Mouse (Mus musculus) macrophage (primary cell): Measurements from ENCODE around the gene Defa23. TPM values are rescaled to one million over a fixed set of nuclear protein-coding genes. Genes with fewer than 3 reads are reported as not detected.
"Not testable (repeated sequence)": the region's sequence is repeated elsewhere in the genome, so short reads cannot be mapped to it uniquely, and the experiment has no call there.

Experiments used
- H3K27ac ChIP-seq: fragments of 350-480 bp; formaldehyde crosslinking; 2 replicates; pipeline ENCODE4 v1.9.0; 2021
- H3K36me3 ChIP-seq: fragments of 350-480 bp; formaldehyde crosslinking; 2 replicates; pipeline ENCODE4 v1.9.0; 2021; ENCODE audit errors: inconsistent target
- H3K4me3 ChIP-seq: fragments of 350-480 bp; formaldehyde crosslinking; 2 replicates; pipeline ENCODE4 v1.9.0; 2021; ENCODE audit errors: inconsistent target
- H3K79me2 ChIP-seq: fragments of 350-480 bp; formaldehyde crosslinking; 2 replicates; pipeline ENCODE4 v1.9.0; 2021; ENCODE audit errors: inconsistent target
- WGBS: methylation state at CpG from one replicate; pipeline ENCODE4 v1.1.7; 2026; ENCODE audit warnings: inconsistent platforms; ENCODE audit not compliant: missing documents; 5-methylcytosine and 5-hydroxymethylcytosine counted together
- polyA plus RNA-seq: library from polyadenylated mRNA; stranded (reverse); fragments of 250-400 nt; gene quantifications from 3 replicates; pipeline ENCODE4 v1.2.4, GENCODE M21; 2018; ENCODE audit warnings: inconsistent platforms
- total RNA-seq, 78 experiments: library from RNA; depleted of rRNA; stranded (reverse); fragments of 250-400 nt; gene quantifications; 1 replicate in 9 of 78; 2 replicates in 24 of 78; 3 replicates in 43 of 78; 4 replicates in 2 of 78; pipeline ENCODE4 v1.2.4; 2018; ENCODE audit warnings: inconsistent platforms in 56 of 78

Defa23 gene
- total RNA-seq (2018; cell fraction: chromatin; rRNA removed): not detected
- not detected for total RNA-seq (2018; cell fraction: cytosol; rRNA removed)
- not detected for total RNA-seq (2018; cell fraction: nucleus; rRNA removed)
- not detected in 3 replicates for polyA plus RNA-seq

- not testable (repeated sequence) for H3K4me3 ChIP-seq, H3K36me3 ChIP-seq, H3K27ac ChIP-seq, H3K79me2 ChIP-seq
- WGBS: no CpG with 5 or more reads among the region's 1 CpGs
These were observed at the start of gene Defa23 for GRCm38 (mm10) chr8:21054747-21055146. Gene Defa23, plus strand, starts transcription at chr8:21055047.

- Histone ChIP-seq H3K4me3 (no peak overlapping the region), H3K27ac (no peak overlapping the region), H3K79me2 (no peaks in the 10 kb centered on the region), H3K36me3 (no peaks in the 10 kb centered on the region)
- 29% methylated on average over 1 of the region's 1 CpGs for WGBS
These were observed 48.0 kb upstream of the Defa23 start for GRCm38 (mm10) chr8:21006801-21007200.

- WGBS: 55% methylated on average over 6 of the region's 6 CpGs
- not testable (repeated sequence) for H3K36me3 ChIP-seq, H3K79me2 ChIP-seq, H3K27ac ChIP-seq, H3K4me3 ChIP-seq
These were observed 46.3 kb upstream of the Defa23 start for GRCm38 (mm10) chr8:21008578-21008977.

- H3K36me3 ChIP-seq, H3K79me2 ChIP-seq, H3K27ac ChIP-seq, H3K4me3 ChIP-seq: not testable (repeated sequence)
- 83% methylated on average over 1 of the region's 1 CpGs for WGBS
These were observed 44.3 kb upstream of the Defa23 start for GRCm38 (mm10) chr8:21010548-21010947.

GRCm38 (mm10) chr8:21025245-21025644 is 29.6 kb upstream of the Defa23 start, which contains the start of gene Defa21:
Gene Defa21, plus strand, starts transcription at chr8:21025545.
- H3K36me3 ChIP-seq, H3K27ac ChIP-seq, H3K79me2 ChIP-seq, H3K4me3 ChIP-seq: not testable (repeated sequence)
- no CpG with 5 or more reads among the region's 1 CpGs for WGBS

GRCm38 (mm10) chr8:21064738-21065137 is 9.9 kb downstream of the Defa23 start, which contains the start of gene Defa35:
Gene Defa35, plus strand, starts transcription at chr8:21065038.
- H3K27ac ChIP-seq, H3K79me2 ChIP-seq, H3K36me3 ChIP-seq, H3K4me3 ChIP-seq: not testable (repeated sequence)
- no CpG with 5 or more reads among the region's 1 CpGs for WGBS

- not testable (repeated sequence) for H3K36me3 ChIP-seq, H3K27ac ChIP-seq, H3K4me3 ChIP-seq
These were observed 29.3 kb downstream of the Defa23 start, which contains the start of gene Defa25 for GRCm38 (mm10) chr8:21084142-21084541. Gene Defa25, plus strand, starts transcription at chr8:21084442.

GRCm38 (mm10) chr8:21093106-21093505 is 38.3 kb downstream of the Defa23 start:
- Histone ChIP-seq H3K27ac (no peak overlapping the region), H3K4me3 (no peak overlapping the region), H3K79me2 (no peaks in the 10 kb centered on the region), H3K36me3 (no peaks in the 10 kb centered on the region)
- WGBS: 53% methylated on average over 4 of the region's 4 CpGs

More at GRCm38 (mm10) chr8:21084142-21084541, 29.3 kb downstream of the Defa23 start, which contains the start of gene Defa25:
- H3K79me2 ChIP-seq: not testable (repeated sequence)

GRCm38 (mm10) chr8:21095950-21096349 is 41.1 kb downstream of the Defa23 start, which contains the start of gene Gm14851:
Gene Gm14851, minus strand, starts transcription at chr8:21096050.
- H3K4me3 ChIP-seq, H3K27ac ChIP-seq, H3K79me2 ChIP-seq, H3K36me3 ChIP-seq: not testable (repeated sequence)
- WGBS: no CpG with 5 or more reads among the region's 2 CpGs

Other genes starting within 250 kb of the Defa23 start
- gene Defb33, start 162.4 kb upstream of the Defa23 start, polyA plus RNA-seq: not detected in 3 replicates
- gene Gm15056, start 152.4 kb upstream of the Defa23 start, polyA plus RNA-seq: not detected in 3 replicates
- gene Gm6040, start 133.0 kb upstream of the Defa23 start, polyA plus RNA-seq: not detected in 3 replicates
- gene AY761185, start 110.3 kb upstream of the Defa23 start, polyA plus RNA-seq: not detected in 3 replicates
- gene Defa21, start 29.5 kb upstream of the Defa23 start, polyA plus RNA-seq: not detected in 3 replicates
- not detected in 3 replicates for gene Defa35, start 10.0 kb downstream of the Defa23 start, polyA plus RNA-seq
- not detected in 3 replicates for gene Defa25, start 29.4 kb downstream of the Defa23 start, polyA plus RNA-seq
- gene Gm14851, start 41.0 kb downstream of the Defa23 start, polyA plus RNA-seq: not detected in 3 replicates
- gene Defa30, start 79.6 kb downstream of the Defa23 start, polyA plus RNA-seq: not detected in 3 replicates
- not detected in 3 replicates for gene Defa22, start 107.2 kb downstream of the Defa23 start, polyA plus RNA-seq
- gene Defa31, start 136.6 kb downstream of the Defa23 start, polyA plus RNA-seq: not detected in 3 replicates
- not detected in 3 replicates for gene Gm15293, start 146.5 kb downstream of the Defa23 start, polyA plus RNA-seq
- not detected in 3 replicates for gene Gm15292, start 194.7 kb downstream of the Defa23 start, polyA plus RNA-seq